Mouse (Mus musculus) layer of hippocampus, adult 2 months (tissue): ENCODE measurements around the gene Myt1l. TPM values are rescaled to one million over a fixed set of nuclear protein-coding genes. Genes with fewer than 3 reads are reported as not detected.

Experiments
- DNase-seq, 2 experiments: peaks; one replicate each; pipeline ENCODE4 v3.0.0; 2022; ENCODE audit warnings: low spot score in 2 of 2
- H3K27ac ChIP-seq: fragments of 200-600 bp; 2 replicates; pipeline ENCODE4 v1.8.1; 2022
- H3K4me3 ChIP-seq: fragments of 200-600 bp; 2 replicates; pipeline ENCODE4 v1.8.1; 2022; ENCODE audit warnings: mild to moderate bottlenecking
- CTCF ChIP-seq: fragments of 200-600 bp; conservative IDR thresholded peaks from 2 replicates; pipeline ENCODE4 v1.8.1; 2022; ENCODE audit warnings: antibody characterized with exemption, mild to moderate bottlenecking, moderate library complexity
- total RNA-seq, 2 experiments: library from RNA; stranded (reverse); gene quantifications; 2 replicates each; pipeline ENCODE4 v1.2.3; 2021

Gene Myt1l
- total RNA-seq, 2 experiments from 2014 or later = 228 to 229 TPM

GRCm38 (mm10) chr12:29823766-29824417 lies 295.7 kb downstream of the Myt1l start:
- DNase-seq = peak in 1 of 2 experiments; percentile 24
- no peak for TF ChIP-seq CTCF
- Histone ChIP-seq H3K4me3 (no peak overlapping the region), H3K27ac (peak overlapping the region; percentile 90)

GRCm38 (mm10) chr12:29830571-29830970 lies 302.4 kb downstream of the Myt1l start:
- DNase-seq = no peak
- no peak overlapping the region for H3K4me3 ChIP-seq
- no peak for TF ChIP-seq CTCF
- H3K27ac ChIP-seq = peak overlapping the region; percentile 50; the same call in 1 of the 2 replicates

- DNase-seq = peak; percentile 58 to 72
- no peak overlapping the region; the same call in 1 of the 2 replicates for H3K4me3 ChIP-seq
- H3K27ac ChIP-seq = peak overlapping the region; percentile 50
- TF ChIP-seq CTCF = no peak
Measured at GRCm38 (mm10) chr12:29831356-29831755, 303.2 kb downstream of the Myt1l start.

- peak; percentile 90 for TF ChIP-seq CTCF
- Histone ChIP-seq H3K27ac (peak overlapping the region; percentile 67), H3K4me3 (no peak overlapping the region)
- DNase-seq = peak; percentile 55 to 65
Measured at GRCm38 (mm10) chr12:29837301-29837791, 309.2 kb downstream of the Myt1l start.

GRCm38 (mm10) chr12:29838421-29838820 lies 310.2 kb downstream of the Myt1l start:
- no peak for DNase-seq
- no peak for TF ChIP-seq CTCF
- H3K27ac ChIP-seq = peak overlapping the region; percentile 67

GRCm38 (mm10) chr12:29849936-29850335 lies 321.8 kb downstream of the Myt1l start:
- TF ChIP-seq CTCF = peak; percentile 32; the same call in 1 of the 2 replicates
- Histone ChIP-seq H3K27ac (peak overlapping the region; percentile 57; the same call in 1 of the 2 replicates), H3K4me3 (no peak overlapping the region)
- DNase-seq = no peak

More at GRCm38 (mm10) chr12:29838421-29838820, 310.2 kb downstream of the Myt1l start:
- no peak overlapping the region for H3K4me3 ChIP-seq

- no peak for DNase-seq
- H3K27ac ChIP-seq = peak overlapping the region; percentile 63
Measured at GRCm38 (mm10) chr12:29854151-29854585, 326.0 kb downstream of the Myt1l start.

GRCm38 (mm10) chr12:29855007-29855406 lies 326.8 kb downstream of the Myt1l start:
- DNase-seq = peak in 1 of 2 experiments; percentile 58
- TF ChIP-seq CTCF = peak; percentile 83
- Histone ChIP-seq H3K4me3 (no peak overlapping the region), H3K27ac (peak overlapping the region; percentile 63; the same call in 1 of the 2 replicates)

More at GRCm38 (mm10) chr12:29854151-29854585, 326.0 kb downstream of the Myt1l start:
- no peak overlapping the region for H3K4me3 ChIP-seq
- TF ChIP-seq CTCF = no peak

GRCm38 (mm10) chr12:29860986-29861385 lies 332.8 kb downstream of the Myt1l start:
- no peak for TF ChIP-seq CTCF
- Histone ChIP-seq H3K27ac (peak overlapping the region; percentile 12; the same call in 1 of the 2 replicates), H3K4me3 (no peak overlapping the region)
- DNase-seq = no peak

- Histone ChIP-seq H3K27ac (peak overlapping the region; percentile 95), H3K4me3 (no peak overlapping the region)
- peak in 1 of 2 experiments; percentile 47 for DNase-seq
- TF ChIP-seq CTCF = no peak
Measured at GRCm38 (mm10) chr12:29868295-29868694, 340.1 kb downstream of the Myt1l start.

- DNase-seq = no peak
- H3K4me3 ChIP-seq = no peak overlapping the region
- no peak for TF ChIP-seq CTCF
- peak overlapping the region; percentile 95 for H3K27ac ChIP-seq
Measured at GRCm38 (mm10) chr12:29868781-29869180, 340.6 kb downstream of the Myt1l start.

- peak; percentile 86 to 97 for DNase-seq
- TF ChIP-seq CTCF = no peak
- Histone ChIP-seq H3K4me3 (no peak overlapping the region), H3K27ac (peak overlapping the region; percentile 95)
Measured at GRCm38 (mm10) chr12:29872156-29872815, 344.1 kb downstream of the Myt1l start.

- Histone ChIP-seq H3K27ac (peak overlapping the region; percentile 95), H3K4me3 (no peak overlapping the region)
- TF ChIP-seq CTCF = no peak
- no peak for DNase-seq
Measured at GRCm38 (mm10) chr12:29873281-29873772, 345.1 kb downstream of the Myt1l start.
